Mouse (Mus musculus): ENCODE measurements around the gene Lsm14a. TPM values are rescaled to one million over a fixed set of nuclear protein-coding genes. Genes with fewer than 3 reads are reported as not detected.
"Not testable (repeated sequence)": the region's sequence is repeated elsewhere in the genome, so short reads cannot be mapped to it uniquely, and the experiment has no call there.

Gene Lsm14a
- polyA plus RNA-seq, 1 experiment from 2014 or later, result 57.0 TPM

DNA sequence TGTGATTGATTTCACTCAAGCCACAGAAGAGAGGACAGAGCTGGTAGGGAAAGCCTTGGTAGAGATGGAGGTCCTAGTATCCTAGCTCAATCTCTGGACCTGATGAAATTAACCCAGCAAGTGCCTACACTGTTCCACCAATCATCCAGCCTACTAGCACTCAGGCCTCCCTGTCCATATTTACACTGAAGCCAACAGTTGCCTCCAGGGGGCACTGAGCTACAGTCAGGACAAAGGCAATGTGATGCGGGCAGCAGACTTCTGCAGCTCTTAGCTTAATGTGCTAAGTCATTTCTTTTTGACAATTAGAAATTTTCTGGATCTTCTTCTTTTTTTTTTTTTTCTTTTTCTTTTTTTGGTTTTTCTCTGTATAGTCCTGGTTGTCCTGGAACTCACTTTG is 41.1 kb downstream of the Lsm14a start:
- 77% methylated on average over 1 of the region's 1 CpGs for WGBS
- no peak overlapping the region for H3K4me2 ChIP-seq

DNA sequence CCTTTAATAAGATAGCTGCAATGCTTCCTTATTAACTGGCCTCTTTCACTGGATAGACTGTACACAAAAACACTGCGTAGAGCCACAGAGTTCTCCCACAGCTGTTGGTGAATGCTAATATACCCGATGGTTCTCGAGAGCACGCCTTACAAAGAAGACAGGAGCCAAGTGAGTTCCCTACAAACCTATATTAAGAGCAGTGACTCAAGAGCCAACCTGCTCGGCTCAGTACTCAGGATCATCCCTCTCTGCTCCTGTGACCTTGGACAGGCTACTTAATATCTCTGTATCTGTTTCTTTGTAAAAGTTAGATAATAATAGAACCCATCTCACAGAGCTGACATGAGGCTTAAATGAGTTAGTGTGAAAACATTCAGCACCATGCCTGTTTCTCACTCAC is 42.9 kb downstream of the Lsm14a start:
- Histone ChIP-seq H3K27ac (replicated peaks) (no peak overlapping the region), H3K27me3 (no peaks in the 10 kb centered on the region), H3K36me3 (peaks cover 80% of the 10 kb centered on the region), H3K9ac (no peak overlapping the region), H3K9me3 (no peaks in the 10 kb centered on the region), H3K4me3 (no peak overlapping the region), H3K4me2 (no peak overlapping the region), H3K4me1 (replicated peaks) (no peaks in the 10 kb centered on the region)
- no peak for ATAC-seq (ENCODE audit: low FRiP score, low read depth)
- 91% methylated on average over 5 of the region's 5 CpGs for WGBS

More for the DNA sequence above, 41.1 kb downstream of the Lsm14a start:
- ATAC-seq (ENCODE audit: low FRiP score, low read depth), result no peak
- Histone ChIP-seq H3K27ac (replicated peaks) (no peak overlapping the region), H3K4me3 (no peak overlapping the region), H3K9ac (no peak overlapping the region), H3K27me3 (no peaks in the 10 kb centered on the region), H3K4me1 (replicated peaks) (no peaks in the 10 kb centered on the region), H3K36me3 (peaks cover 67% of the 10 kb centered on the region), H3K9me3 (no peaks in the 10 kb centered on the region)

DNA sequence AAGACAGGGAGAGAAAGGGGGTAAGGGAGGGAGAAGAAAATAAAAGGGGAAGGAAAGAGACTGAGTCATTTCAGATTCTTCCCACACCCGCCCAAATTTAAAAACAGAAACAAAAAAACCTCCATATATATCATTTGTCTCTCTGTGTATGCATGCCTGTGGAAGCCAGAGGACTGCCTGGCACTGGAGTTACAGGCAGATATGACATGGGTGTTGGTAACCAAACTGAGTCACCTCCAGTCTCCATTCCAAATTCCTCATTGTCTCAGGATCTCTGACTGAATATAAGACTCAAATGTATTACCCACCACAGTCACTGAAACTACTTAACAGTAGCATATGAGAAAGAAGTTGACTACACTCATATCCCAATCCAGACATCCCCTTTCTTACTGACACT is 45.1 kb downstream of the Lsm14a start:
- H3K27ac ChIP-seq (replicated peaks), result no peak overlapping the region
- no peak for ATAC-seq (ENCODE audit: low FRiP score, low read depth)
- no peaks in the 10 kb centered on the region for H3K4me1 ChIP-seq (replicated peaks)
- no peak overlapping the region for H3K9ac ChIP-seq
- H3K9me3 ChIP-seq, result no peaks in the 10 kb centered on the region
- H3K27me3 ChIP-seq, result no peaks in the 10 kb centered on the region
- H3K4me3 ChIP-seq, result no peak overlapping the region
- H3K36me3 ChIP-seq, result peaks cover 87% of the 10 kb centered on the region
- no peak overlapping the region for H3K4me2 ChIP-seq
- WGBS, result 93% methylated on average over 1 of the region's 1 CpGs

DNA sequence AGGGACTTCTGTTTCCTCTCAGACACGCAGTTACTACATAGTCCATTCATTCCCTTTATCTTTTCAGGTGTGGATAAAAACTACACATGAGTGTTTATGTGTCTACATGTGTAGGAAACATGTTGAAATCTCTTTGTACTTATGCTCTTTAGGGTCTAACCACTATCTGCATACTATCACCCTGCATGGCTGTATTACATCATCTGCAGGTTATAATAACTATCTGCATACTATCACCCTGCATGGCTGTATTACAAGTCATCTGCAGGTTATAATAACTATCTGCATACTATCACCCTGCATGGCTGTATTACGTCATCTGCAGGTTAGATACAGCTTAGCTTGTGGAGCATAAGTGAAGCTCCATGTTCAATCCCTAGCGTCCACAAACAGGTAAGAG is 46.1 kb downstream of the Lsm14a start:
- H3K4me2 ChIP-seq, result no peak overlapping the region
- no peaks in the 10 kb centered on the region for H3K27me3 ChIP-seq
- H3K9me3 ChIP-seq, result no peaks in the 10 kb centered on the region
- no peak overlapping the region for H3K27ac ChIP-seq (replicated peaks)
- no peak overlapping the region for H3K9ac ChIP-seq
- no peaks in the 10 kb centered on the region for H3K4me1 ChIP-seq (replicated peaks)
- WGBS, result 95% methylated on average over 3 of the region's 3 CpGs
- ATAC-seq (ENCODE audit: low FRiP score, low read depth), result no peak
- H3K36me3 ChIP-seq, result peaks cover 83% of the 10 kb centered on the region
- H3K4me3 ChIP-seq, result no peak overlapping the region

- no peak for ATAC-seq (ENCODE audit: low FRiP score, low read depth)
- Histone ChIP-seq H3K9me3 (no peaks in the 10 kb centered on the region), H3K4me3 (no peak overlapping the region), H3K27me3 (no peaks in the 10 kb centered on the region), H3K36me3 (peaks cover 80% of the 10 kb centered on the region), H3K27ac (replicated peaks) (no peak overlapping the region), H3K4me1 (replicated peaks) (no peaks in the 10 kb centered on the region), H3K4me2 (no peak overlapping the region), H3K9ac (no peak overlapping the region)
- 98% methylated on average over 4 of the region's 4 CpGs for WGBS
Observed at GRCm38 (mm10) chr7:34346505-34346904, 46.6 kb downstream of the Lsm14a start.

DNA sequence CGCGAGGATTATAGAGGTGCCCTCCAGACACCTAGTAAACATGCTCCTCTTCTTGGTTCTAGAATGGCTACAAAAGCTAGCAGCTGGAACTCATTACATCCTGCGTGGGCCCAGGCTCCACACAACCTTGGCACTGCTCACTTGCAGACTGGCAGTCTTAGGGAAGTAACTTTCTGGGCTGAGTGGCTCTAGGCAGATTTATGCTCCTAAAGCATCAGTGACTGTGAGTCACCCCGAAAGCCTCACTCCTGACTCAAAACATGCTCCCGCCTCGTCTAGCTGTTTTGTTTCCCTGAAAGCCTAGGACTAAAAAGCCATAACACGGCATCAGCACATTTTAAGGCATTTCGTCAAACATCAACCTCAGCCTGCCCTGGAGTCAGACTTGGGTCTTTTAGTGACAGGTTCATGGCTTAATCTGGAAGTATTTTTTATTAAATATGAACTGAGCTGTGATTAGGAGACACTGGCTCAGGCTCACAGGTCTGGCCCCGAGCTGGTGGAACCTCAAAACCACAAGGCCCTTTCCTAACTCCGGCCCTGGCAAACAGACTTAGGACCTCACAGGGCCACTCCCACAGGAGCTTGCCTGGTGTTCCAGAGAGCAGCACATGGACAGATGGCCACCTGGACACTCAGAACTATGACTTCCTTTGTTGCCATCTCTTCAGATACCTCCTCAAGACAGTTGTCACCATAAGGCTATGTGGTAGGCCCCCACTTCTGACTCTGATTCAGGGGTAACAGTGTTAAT is 50.9 kb downstream of the Lsm14a start:
- Histone ChIP-seq H3K9ac (no peak overlapping the region), H3K9me3 (no peaks in the 10 kb centered on the region), H3K4me1 (replicated peaks) (no peaks in the 10 kb centered on the region), H3K36me3 (peaks cover 43% of the 10 kb centered on the region), H3K27me3 (no peaks in the 10 kb centered on the region), H3K27ac (replicated peaks) (no peak overlapping the region), H3K4me3 (no peak overlapping the region), H3K4me2 (no peak overlapping the region)
- WGBS, result 93% methylated on average over 10 of the region's 10 CpGs
- ATAC-seq (ENCODE audit: low FRiP score, low read depth), result no peak

DNA sequence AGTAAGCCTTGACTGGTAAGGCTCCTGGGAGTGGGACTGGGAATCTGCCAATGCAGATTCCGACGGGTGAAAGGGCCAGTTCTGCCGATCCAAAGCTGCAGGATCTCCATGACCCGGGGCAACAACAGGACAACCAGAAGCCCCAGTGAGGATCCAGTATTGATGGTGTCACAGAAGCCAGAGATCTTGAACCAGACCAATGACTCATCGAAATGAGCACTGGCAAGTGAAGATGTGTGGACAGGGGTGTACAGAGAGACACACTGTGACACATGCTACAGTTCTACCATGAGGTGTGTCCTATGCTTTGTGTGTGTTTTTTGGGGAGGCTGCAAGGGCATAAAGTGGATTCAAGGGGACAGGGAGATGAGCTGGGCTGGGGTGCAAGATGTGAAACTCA is 52.3 kb downstream of the Lsm14a start:
- H3K4me2 ChIP-seq, result no peak overlapping the region
- H3K9ac ChIP-seq, result no peak overlapping the region
- no peaks in the 10 kb centered on the region for H3K27me3 ChIP-seq
- H3K27ac ChIP-seq (replicated peaks), result no peak overlapping the region
- 88% methylated on average over 5 of the region's 5 CpGs for WGBS
- peaks cover 31% of the 10 kb centered on the region for H3K36me3 ChIP-seq
- ATAC-seq (ENCODE audit: low FRiP score, low read depth), result no peak
- no peaks in the 10 kb centered on the region for H3K9me3 ChIP-seq
- no peak overlapping the region for H3K4me3 ChIP-seq
- H3K4me1 ChIP-seq (replicated peaks), result no peaks in the 10 kb centered on the region

DNA sequence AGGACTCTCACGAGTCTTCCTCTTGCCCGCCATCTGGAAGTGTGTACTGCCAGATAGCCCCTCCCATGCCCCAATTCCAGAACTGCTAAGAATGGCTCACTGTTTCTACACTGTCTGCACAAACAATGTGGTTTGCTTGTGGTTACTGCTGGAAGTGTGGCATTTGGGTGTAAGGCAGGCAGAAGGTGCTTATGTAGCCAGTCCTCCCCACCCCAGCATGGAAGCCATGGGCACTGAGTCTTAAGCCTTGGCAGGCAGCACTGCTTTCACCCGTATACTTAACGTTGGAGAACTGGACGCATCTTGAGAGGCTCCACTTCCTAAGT is 54.0 kb downstream of the Lsm14a start:
- Histone ChIP-seq H3K27ac (replicated peaks) (no peak overlapping the region), H3K4me3 (no peak overlapping the region), H3K9me3 (no peaks in the 10 kb centered on the region), H3K9ac (no peak overlapping the region), H3K27me3 (no peaks in the 10 kb centered on the region), H3K4me1 (replicated peaks) (no peaks in the 10 kb centered on the region), H3K36me3 (peaks cover 16% of the 10 kb centered on the region), H3K4me2 (no peak overlapping the region)
- ATAC-seq (ENCODE audit: low FRiP score, low read depth), result no peak
- WGBS, result 86% methylated on average over 5 of the region's 5 CpGs

DNA sequence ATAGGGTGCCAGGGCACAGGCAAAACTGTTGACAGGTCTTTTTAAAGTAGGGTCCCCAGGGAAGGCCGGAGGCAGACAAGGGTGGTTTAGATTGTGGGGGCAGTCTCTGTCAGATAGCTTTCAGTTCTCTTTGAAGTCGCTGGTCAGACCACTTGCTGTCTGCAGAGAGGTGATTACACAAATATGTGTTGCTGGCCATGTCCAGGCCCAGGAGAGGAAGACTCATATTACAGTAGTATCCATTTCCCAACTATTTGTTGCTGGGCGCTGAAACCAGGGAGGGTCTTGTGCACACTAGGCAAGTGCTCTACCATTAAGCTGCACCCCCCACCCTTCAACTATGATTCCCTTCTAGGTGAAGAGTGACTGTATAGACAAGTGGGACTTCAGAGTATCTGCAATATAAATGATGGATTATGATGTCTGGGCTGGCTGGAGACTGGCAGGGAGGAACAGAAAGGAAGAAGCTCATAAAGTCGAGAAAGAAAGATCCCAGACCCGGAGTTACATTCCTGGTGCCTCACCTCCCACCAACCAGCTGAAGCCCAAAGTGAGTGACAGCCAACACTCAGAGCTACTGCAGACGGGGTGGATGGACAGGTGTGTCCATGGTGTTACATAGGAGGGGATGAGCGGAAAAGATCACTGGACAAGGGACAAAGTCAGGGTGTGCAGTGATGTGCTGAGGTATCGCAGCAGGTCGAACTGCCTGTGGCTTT is 54.5 kb downstream of the Lsm14a start:
- no peak overlapping the region for H3K4me3 ChIP-seq
- H3K27ac ChIP-seq (replicated peaks), result no peak overlapping the region
- no peaks in the 10 kb centered on the region for H3K9me3 ChIP-seq
- H3K9ac ChIP-seq, result no peak overlapping the region
- 90% methylated on average over 9 of the region's 9 CpGs for WGBS
- no peaks in the 10 kb centered on the region for H3K27me3 ChIP-seq
- peaks cover 11% of the 10 kb centered on the region; the same call in 1 of the 2 replicates for H3K36me3 ChIP-seq
- ATAC-seq (ENCODE audit: low FRiP score, low read depth), result no peak
- H3K4me2 ChIP-seq, result no peak overlapping the region
- no peaks in the 10 kb centered on the region for H3K4me1 ChIP-seq (replicated peaks)

GRCm38 (mm10) chr7:34337268-34337667 is 55.8 kb downstream of the Lsm14a start:
- Histone ChIP-seq H3K27ac (replicated peaks) (no peak overlapping the region), H3K36me3 (peaks cover 3% of the 10 kb centered on the region; the same call in 1 of the 2 replicates), H3K4me1 (replicated peaks) (no peaks in the 10 kb centered on the region), H3K4me2 (no peak overlapping the region), H3K9me3 (no peaks in the 10 kb centered on the region), H3K4me3 (no peak overlapping the region), H3K27me3 (no peaks in the 10 kb centered on the region), H3K9ac (no peak overlapping the region)
- WGBS, result 86% methylated on average over 2 of the region's 2 CpGs
- no peak for ATAC-seq (ENCODE audit: low FRiP score, low read depth)

- not testable (repeated sequence) for H3K27me3 ChIP-seq
Observed at GRCm38 (mm10) chr7:34336545-34336944, 56.6 kb downstream of the Lsm14a start.

GRCm38 (mm10) chr7:34327493-34327892 is 65.6 kb downstream of the Lsm14a start:
- no peaks in the 10 kb centered on the region for H3K4me1 ChIP-seq (replicated peaks)
- no peak overlapping the region for H3K4me3 ChIP-seq
- H3K27ac ChIP-seq (replicated peaks), result no peak overlapping the region
- no peaks in the 10 kb centered on the region for H3K27me3 ChIP-seq
- no peak overlapping the region for H3K9ac ChIP-seq
- no peaks in the 10 kb centered on the region for H3K9me3 ChIP-seq
- WGBS, result 71% methylated on average over 3 of the region's 3 CpGs
- H3K36me3 ChIP-seq, result no peaks in the 10 kb centered on the region
- ATAC-seq (ENCODE audit: low FRiP score, low read depth), result no peak
- no peak overlapping the region for H3K4me2 ChIP-seq

More at GRCm38 (mm10) chr7:34336545-34336944, 56.6 kb downstream of the Lsm14a start:
- H3K4me3 ChIP-seq; ATAC-seq (ENCODE audit: low FRiP score, low read depth); H3K9ac ChIP-seq; H3K4me1 ChIP-seq (replicated peaks); H3K9me3 ChIP-seq; H3K4me2 ChIP-seq; H3K36me3 ChIP-seq; H3K27ac ChIP-seq (replicated peaks): not testable (repeated sequence)
- 95% methylated on average over 1 of the region's 1 CpGs for WGBS

Data from hindbrain, embryonic 15.5 days (tissue).